Mouse (Mus musculus): ENCODE data around the gene Pde11a.

Gene Pde11a

GRCm38 (mm10) chr2:76052897-76053505 lies 285.6 kb downstream of the Pde11a start:
- no peak for DNase-seq (ENCODE audit: low spot score)

DNA sequence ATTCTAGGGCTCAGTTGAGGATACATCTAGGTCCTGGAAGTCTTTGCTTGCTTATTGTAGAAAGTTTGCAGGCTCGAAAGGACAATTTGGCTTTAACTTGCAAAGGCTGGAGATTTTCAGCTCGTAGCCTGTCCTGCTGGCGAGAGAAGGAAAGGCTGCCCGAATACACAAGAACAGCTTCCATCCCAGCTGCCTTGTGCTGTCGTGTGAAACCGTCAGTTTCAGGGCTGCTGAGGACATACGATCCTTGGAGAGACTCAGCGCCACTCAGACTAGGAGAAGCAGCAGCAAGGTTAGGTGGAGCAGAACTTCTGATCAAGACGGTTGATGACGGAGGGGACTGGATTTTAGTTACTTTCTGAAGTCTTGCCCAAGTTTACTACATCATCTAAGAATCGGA lies 287.2 kb downstream of the Pde11a start:
- DNase-seq (ENCODE audit: low spot score): no peak

DNA sequence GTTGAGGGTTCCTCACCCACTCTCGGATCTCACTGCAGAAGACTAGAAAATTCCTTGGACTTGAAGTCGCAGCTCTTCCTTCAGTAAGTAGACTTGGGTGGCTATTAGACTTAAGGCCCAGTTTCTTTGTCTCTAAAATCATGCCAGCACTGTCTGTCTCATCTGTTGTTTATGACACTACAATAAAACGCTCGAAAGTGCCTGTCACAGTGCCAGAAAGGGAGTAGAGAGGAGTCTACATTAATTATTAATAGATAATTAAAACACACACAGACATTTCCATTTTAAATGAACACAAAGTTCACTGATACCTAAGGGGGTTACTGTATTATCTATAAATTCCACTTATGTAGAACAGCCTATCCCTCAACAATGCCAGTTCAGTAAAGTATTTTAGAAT lies 287.7 kb downstream of the Pde11a start:
- no peak for DNase-seq (ENCODE audit: low spot score)

- DNase-seq (ENCODE audit: low spot score): no peak
These were observed 288.5 kb downstream of the Pde11a start for GRCm38 (mm10) chr2:76050092-76050491.

- no peak for DNase-seq (ENCODE audit: low spot score)
These were observed 289.0 kb downstream of the Pde11a start for GRCm38 (mm10) chr2:76049529-76049928.

- no peak for DNase-seq (ENCODE audit: low spot score)
These were observed 290.8 kb downstream of the Pde11a start for GRCm38 (mm10) chr2:76047740-76048139.

- DNase-seq (ENCODE audit: low spot score): no peak
These were observed 296.4 kb downstream of the Pde11a start for GRCm38 (mm10) chr2:76042210-76042609.

DNA sequence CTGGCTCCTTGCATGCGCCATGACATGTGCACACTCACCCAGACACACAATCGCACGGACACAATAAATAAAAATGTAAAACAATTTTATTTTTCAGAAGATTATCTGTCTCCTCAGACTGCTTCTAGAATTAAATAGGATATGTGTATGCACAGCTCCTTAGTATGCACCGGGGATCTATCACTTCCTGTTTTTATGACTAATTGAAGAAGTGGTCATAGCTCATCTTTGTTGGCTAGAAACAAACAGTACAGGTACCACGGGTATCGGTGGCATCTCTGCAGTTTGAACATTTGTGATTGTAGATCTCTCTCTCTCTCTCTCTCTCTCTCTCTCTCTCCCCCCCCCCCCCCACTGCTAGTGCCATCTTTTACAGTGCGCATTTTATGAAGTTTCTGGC lies 298.5 kb downstream of the Pde11a start:
- DNase-seq (ENCODE audit: low spot score): no peak

- no peak for DNase-seq (ENCODE audit: low spot score)
These were observed 308.5 kb downstream of the Pde11a start for GRCm38 (mm10) chr2:76030080-76030479.

DNA sequence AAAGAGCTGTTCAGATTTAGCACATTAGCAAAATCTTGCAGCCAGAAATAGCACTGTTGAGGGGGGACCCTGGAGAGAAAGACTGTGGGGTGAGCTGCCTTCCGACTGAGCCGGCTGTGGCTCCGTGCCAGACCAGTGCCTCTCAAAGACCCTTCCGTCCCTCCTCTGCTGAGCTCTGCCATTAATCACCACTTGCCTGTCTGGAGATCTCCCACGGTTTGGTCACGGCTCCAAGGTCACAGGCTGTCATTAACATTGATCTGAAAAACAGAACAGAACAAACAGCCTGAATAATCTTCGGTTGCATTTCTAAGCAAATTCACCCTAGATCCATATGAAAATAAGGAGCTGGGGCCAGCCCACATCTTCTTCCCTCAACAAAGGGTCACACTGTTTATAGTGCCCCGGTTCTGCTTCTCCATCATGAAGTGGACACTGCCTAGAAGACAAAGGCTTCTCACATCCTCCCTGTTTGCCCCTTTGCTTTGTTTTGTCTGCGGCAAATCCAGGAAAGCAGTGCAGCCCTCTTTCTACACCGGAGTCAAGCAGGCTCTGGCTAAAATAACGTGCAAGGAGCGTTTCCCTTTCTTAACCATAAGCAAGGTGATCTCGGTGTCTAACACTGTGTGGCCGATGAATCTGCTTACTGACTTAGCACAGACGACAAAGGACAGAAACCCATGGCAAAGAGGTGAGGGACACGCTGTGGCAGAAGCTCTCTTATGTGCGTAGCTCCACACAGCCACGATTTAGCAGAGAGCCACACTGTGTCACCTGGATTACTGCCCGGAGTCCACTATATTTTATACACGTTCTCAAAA lies 309.3 kb downstream of the Pde11a start:
- peak; percentile 17 for DNase-seq (ENCODE audit: low spot score)

GRCm38 (mm10) chr2:76016890-76017289 lies 321.7 kb downstream of the Pde11a start:
- no peak for DNase-seq (ENCODE audit: low spot score)

DNA sequence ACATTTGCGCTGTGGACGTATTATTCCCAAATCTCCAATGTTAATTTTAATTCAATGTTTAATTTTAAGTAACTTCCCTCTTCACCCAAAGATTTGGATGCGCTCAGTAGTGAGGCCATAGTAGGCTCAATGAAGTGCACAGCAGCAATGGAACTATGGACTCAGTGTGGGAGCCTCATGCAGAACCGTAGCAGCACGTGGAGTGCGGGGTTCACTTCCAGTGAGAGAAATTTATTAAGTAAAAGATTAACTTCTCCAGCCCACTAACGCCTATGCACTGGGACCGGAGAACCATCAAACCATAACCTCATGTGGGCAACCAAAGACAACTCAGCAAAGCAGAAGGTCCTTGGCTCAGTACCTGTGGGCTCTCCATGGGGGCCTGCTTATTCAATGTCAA lies 322.4 kb downstream of the Pde11a start:
- no peak for DNase-seq (ENCODE audit: low spot score)

DNA sequence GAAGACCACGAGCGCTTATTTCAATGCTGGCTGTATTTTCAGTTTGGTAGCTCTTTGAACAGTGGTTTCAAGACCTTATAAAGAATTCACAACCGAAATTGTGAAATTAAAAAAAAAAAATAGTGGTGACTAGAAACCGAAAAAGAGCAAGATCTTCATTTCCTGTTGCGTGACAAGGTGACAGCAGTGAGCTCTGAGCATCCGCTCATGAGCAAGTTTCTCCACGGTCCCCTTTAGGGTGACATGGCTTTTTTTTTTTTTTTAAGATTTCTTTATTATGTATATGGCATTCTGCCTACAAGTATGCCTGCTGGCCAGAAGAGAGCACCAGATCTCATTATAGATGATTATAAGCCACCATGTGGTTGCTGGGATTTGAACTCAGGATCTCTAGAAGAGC lies 323.1 kb downstream of the Pde11a start:
- no peak for DNase-seq (ENCODE audit: low spot score)

- DNase-seq (ENCODE audit: low spot score): no peak
These were observed 323.9 kb downstream of the Pde11a start for GRCm38 (mm10) chr2:76014659-76015058.

- no peak for DNase-seq (ENCODE audit: low spot score)
These were observed 332.4 kb downstream of the Pde11a start for GRCm38 (mm10) chr2:76006194-76006593.

DNA sequence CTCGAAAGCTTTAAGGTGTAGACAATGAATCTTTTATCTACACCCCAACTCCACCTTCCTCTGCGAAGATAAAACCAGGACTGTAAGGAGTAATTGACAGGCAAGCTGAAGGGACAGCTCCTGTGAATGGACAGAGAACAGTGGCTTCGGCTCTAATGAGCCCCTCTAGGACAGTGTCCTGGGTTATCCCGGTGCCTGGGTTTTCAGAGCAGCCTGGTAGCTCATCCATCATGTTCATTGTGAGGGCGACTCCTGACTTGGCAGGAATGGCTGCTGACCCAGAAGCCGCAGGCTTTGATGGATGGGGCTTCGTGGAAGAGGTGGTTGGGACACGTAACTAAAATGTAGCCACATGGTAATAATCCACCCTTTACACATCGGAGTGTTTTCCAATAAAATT lies 335.7 kb downstream of the Pde11a start:
- no peak for DNase-seq (ENCODE audit: low spot score)

DNA sequence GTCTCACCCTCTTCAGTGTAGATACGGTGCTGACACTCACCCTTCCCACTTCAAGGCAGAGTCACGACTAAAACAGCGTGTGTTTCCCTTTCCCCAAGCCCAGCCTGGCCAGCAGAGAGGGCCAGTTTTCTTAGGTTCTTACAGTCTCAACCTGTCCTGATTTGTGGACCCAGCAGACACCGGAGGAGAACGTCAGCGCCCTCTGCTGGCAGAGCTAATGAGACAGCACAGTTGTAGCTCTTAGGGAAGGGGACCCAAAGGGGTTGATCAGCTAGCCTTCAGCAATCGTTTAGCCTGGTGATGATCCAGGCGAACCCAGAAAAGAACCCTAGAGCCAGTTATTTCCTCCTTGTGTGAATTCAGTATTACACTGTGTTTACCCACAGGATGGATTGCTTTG lies 337.2 kb downstream of the Pde11a start:
- DNase-seq (ENCODE audit: low spot score): no peak

DNA sequence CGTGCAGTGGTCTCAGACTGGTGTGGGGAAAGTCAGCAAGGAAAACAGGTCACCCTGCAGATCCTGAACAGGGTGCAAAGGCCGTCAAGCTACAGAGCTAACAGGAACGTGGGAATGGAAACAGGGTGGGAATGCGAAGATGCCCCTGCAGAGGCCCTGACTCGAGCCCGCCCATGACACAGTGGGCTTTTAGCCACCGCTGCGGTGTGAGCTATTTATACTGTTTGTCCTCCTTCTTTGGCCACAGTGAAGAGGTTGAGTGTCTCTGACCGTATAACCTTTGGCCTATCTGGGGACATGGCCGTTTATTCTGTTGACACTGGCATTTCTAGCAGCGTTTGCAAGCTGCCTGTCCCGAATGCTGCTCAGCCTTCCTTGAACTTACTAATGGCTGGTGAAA lies 338.9 kb downstream of the Pde11a start:
- DNase-seq (ENCODE audit: low spot score): no peak

GRCm38 (mm10) chr2:75998692-75999091 lies 339.9 kb downstream of the Pde11a start:
- DNase-seq (ENCODE audit: low spot score): no peak

GRCm38 (mm10) chr2:75997726-75998125 lies 340.8 kb downstream of the Pde11a start:
- no peak for DNase-seq (ENCODE audit: low spot score)

DNA sequence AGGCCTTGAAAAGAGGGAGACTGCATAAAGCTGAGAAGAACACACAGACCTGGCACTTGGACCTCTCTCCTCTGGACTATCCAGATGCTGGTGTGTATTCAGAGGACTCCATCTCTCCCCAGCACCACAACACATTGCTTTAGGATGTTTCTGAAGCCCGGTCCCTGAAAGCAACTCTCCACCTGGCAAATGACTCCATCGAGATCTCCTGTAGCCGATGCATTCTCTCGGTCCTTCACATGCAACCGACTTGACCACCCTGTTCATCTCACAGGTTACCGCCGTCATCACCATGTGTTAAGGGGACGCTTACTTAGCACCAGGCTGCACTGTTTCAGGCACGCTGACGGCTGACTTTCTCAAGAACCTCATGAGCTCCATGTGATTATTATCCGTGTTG lies 343.7 kb downstream of the Pde11a start:
- no peak for DNase-seq (ENCODE audit: low spot score)

- no peak for DNase-seq (ENCODE audit: low spot score)
These were observed 346.9 kb downstream of the Pde11a start for GRCm38 (mm10) chr2:75991581-75992205.

DNA sequence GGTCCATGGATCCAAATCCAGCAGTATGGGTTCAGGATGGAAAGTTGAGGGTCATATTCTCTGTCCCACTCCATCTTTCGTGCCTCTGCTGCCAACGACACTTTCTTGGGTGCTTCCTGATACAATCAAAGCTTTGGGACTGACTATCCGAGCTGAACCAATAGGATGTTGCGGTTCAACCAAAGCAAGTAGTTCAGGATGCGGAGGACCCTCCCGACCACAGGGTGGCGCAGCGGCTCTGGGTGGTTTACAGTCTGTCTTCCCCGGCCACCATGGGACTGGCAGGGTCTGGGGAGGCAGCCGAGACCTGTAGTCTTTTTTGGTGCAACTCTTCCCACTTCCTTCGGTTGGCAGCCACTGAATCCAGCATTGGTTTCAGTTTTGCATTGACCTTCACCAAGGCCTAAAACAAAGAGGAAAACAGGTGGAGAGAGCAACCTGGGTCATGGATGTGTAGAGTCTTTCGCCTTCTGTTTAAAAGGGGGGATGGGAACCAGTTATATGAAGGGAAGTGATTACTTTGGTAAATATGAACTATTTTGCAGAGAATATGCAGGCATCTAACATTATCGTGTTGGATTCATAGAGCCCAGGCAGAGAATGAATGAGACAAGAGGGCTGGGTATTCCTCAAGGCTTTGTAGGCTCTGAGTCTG lies 347.6 kb downstream of the Pde11a start:
- peak; percentile 43 for DNase-seq (ENCODE audit: low spot score)

Data from ovary, adult 18-20 months (tissue).